Mouse (Mus musculus): ENCODE data around the gene Hmox1. TPM values are rescaled to one million over a fixed set of nuclear protein-coding genes. Genes with fewer than 3 reads are reported as not detected.

Gene Hmox1
- polyA plus RNA-seq, 1 experiment from 2014 or later = 21.9 TPM

GRCm38 (mm10) chr8:75084382-75085064 lies 8.9 kb upstream of the Hmox1 start:
- H3K4me3 ChIP-seq (ENCODE audit: low read length) = no peak overlapping the region
- WGBS = 68% methylated on average over 3 of the region's 3 CpGs
- peak overlapping the region; percentile 49; the same call in 1 of the 2 replicates for H3K4me2 ChIP-seq (ENCODE audit: low read depth, low read length)

GRCm38 (mm10) chr8:75086002-75086401 lies 7.4 kb upstream of the Hmox1 start:
- no peak overlapping the region for H3K4me2 ChIP-seq (ENCODE audit: low read depth, low read length)
- H3K4me1 ChIP-seq (ENCODE audit: control insufficient read depth, insufficient read depth, low read length) = peaks cover 11% of the 10 kb centered on the region
- no peaks in the 10 kb centered on the region for H3K9me3 ChIP-seq (ENCODE audit: control insufficient read depth, low read length)
- WGBS = 77% methylated on average over 2 of the region's 2 CpGs
- H3K9ac ChIP-seq (ENCODE audit: low read depth, low read length) = no peak overlapping the region
- H3K27me3 ChIP-seq (replicated peaks; ENCODE audit: control insufficient read depth, insufficient read depth, low read length) = no peaks in the 10 kb centered on the region
- no peaks in the 10 kb centered on the region for H3K36me3 ChIP-seq (ENCODE audit: control insufficient read depth, insufficient read depth, low read length)
- H3K4me3 ChIP-seq (ENCODE audit: low read length) = no peak overlapping the region
- no peak overlapping the region for H3K27ac ChIP-seq (ENCODE audit: low read length)
- ATAC-seq = no peak

More at GRCm38 (mm10) chr8:75084382-75085064, 8.9 kb upstream of the Hmox1 start:
- ATAC-seq = no peak
- Histone ChIP-seq H3K9me3 (ENCODE audit: control insufficient read depth, low read length) (no peaks in the 10 kb centered on the region), H3K36me3 (ENCODE audit: control insufficient read depth, insufficient read depth, low read length) (no peaks in the 10 kb centered on the region), H3K4me1 (ENCODE audit: control insufficient read depth, insufficient read depth, low read length) (peaks cover 4% of the 10 kb centered on the region), H3K9ac (ENCODE audit: low read depth, low read length) (no peak overlapping the region), H3K27ac (ENCODE audit: low read length) (peak overlapping the region; percentile 37; the same call in 1 of the 2 replicates), H3K27me3 (replicated peaks; ENCODE audit: control insufficient read depth, insufficient read depth, low read length) (no peaks in the 10 kb centered on the region)

GRCm38 (mm10) chr8:75087127-75087526 lies 6.3 kb upstream of the Hmox1 start:
- Histone ChIP-seq H3K9me3 (ENCODE audit: control insufficient read depth, low read length) (no peaks in the 10 kb centered on the region), H3K27me3 (replicated peaks; ENCODE audit: control insufficient read depth, insufficient read depth, low read length) (no peaks in the 10 kb centered on the region), H3K4me2 (ENCODE audit: low read depth, low read length) (no peak overlapping the region), H3K4me1 (ENCODE audit: control insufficient read depth, insufficient read depth, low read length) (peaks cover 11% of the 10 kb centered on the region), H3K27ac (ENCODE audit: low read length) (no peak overlapping the region), H3K4me3 (ENCODE audit: low read length) (no peak overlapping the region), H3K9ac (ENCODE audit: low read depth, low read length) (no peak overlapping the region), H3K36me3 (ENCODE audit: control insufficient read depth, insufficient read depth, low read length) (no peaks in the 10 kb centered on the region)
- ATAC-seq = no peak

GRCm38 (mm10) chr8:75088989-75089881 lies 4.2 kb upstream of the Hmox1 start:
- 10% methylated on average over 6 of the region's 6 CpGs for WGBS

GRCm38 (mm10) chr8:75090781-75091365 lies 2.5 kb upstream of the Hmox1 start:
- Histone ChIP-seq H3K27ac (ENCODE audit: low read length) (no peak overlapping the region), H3K9ac (ENCODE audit: low read depth, low read length) (no peak overlapping the region), H3K4me2 (ENCODE audit: low read depth, low read length) (no peak overlapping the region), H3K27me3 (replicated peaks; ENCODE audit: control insufficient read depth, insufficient read depth, low read length) (no peaks in the 10 kb centered on the region), H3K36me3 (ENCODE audit: control insufficient read depth, insufficient read depth, low read length) (no peaks in the 10 kb centered on the region), H3K9me3 (ENCODE audit: control insufficient read depth, low read length) (no peaks in the 10 kb centered on the region), H3K4me1 (ENCODE audit: control insufficient read depth, insufficient read depth, low read length) (peaks cover 16% of the 10 kb centered on the region), H3K4me3 (ENCODE audit: low read length) (no peak overlapping the region)
- no peak for ATAC-seq
- WGBS = 82% methylated on average over 4 of the region's 4 CpGs

More at GRCm38 (mm10) chr8:75088989-75089881, 4.2 kb upstream of the Hmox1 start:
- peak; percentile 45 for ATAC-seq
- Histone ChIP-seq H3K4me2 (ENCODE audit: low read depth, low read length) (peak overlapping the region; percentile 26), H3K9me3 (ENCODE audit: control insufficient read depth, low read length) (no peaks in the 10 kb centered on the region), H3K27me3 (replicated peaks; ENCODE audit: control insufficient read depth, insufficient read depth, low read length) (no peaks in the 10 kb centered on the region), H3K4me3 (ENCODE audit: low read length) (0 out of 2 replicates have a peak overlapping the region, but pooled peaks have one; percentile 2), H3K36me3 (ENCODE audit: control insufficient read depth, insufficient read depth, low read length) (no peaks in the 10 kb centered on the region), H3K9ac (ENCODE audit: low read depth, low read length) (peak overlapping the region; percentile 41), H3K4me1 (ENCODE audit: control insufficient read depth, insufficient read depth, low read length) (peaks cover 16% of the 10 kb centered on the region), H3K27ac (ENCODE audit: low read length) (peak overlapping the region; percentile 61)

GRCm38 (mm10) chr8:75102956-75103355 lies 9.5 kb downstream of the Hmox1 start:
- H3K4me2 ChIP-seq (ENCODE audit: low read depth, low read length) = no peak overlapping the region
- no peaks in the 10 kb centered on the region for H3K27me3 ChIP-seq (replicated peaks; ENCODE audit: control insufficient read depth, insufficient read depth, low read length)
- no peaks in the 10 kb centered on the region for H3K36me3 ChIP-seq (ENCODE audit: control insufficient read depth, insufficient read depth, low read length)
- WGBS = 81% methylated on average over 4 of the region's 4 CpGs
- H3K4me1 ChIP-seq (ENCODE audit: control insufficient read depth, insufficient read depth, low read length) = no peaks in the 10 kb centered on the region
- H3K4me3 ChIP-seq (ENCODE audit: low read length) = no peak overlapping the region
- no peak for ATAC-seq
- H3K27ac ChIP-seq (ENCODE audit: low read length) = no peak overlapping the region
- H3K9ac ChIP-seq (ENCODE audit: low read depth, low read length) = no peak overlapping the region
- H3K9me3 ChIP-seq (ENCODE audit: control insufficient read depth, low read length) = no peaks in the 10 kb centered on the region

- WGBS = 52% methylated on average over 8 of the region's 8 CpGs
- Histone ChIP-seq H3K4me1 (ENCODE audit: control insufficient read depth, insufficient read depth, low read length) (no peaks in the 10 kb centered on the region), H3K9me3 (ENCODE audit: control insufficient read depth, low read length) (no peaks in the 10 kb centered on the region), H3K27me3 (replicated peaks; ENCODE audit: control insufficient read depth, insufficient read depth, low read length) (no peaks in the 10 kb centered on the region), H3K4me3 (ENCODE audit: low read length) (no peak overlapping the region), H3K36me3 (ENCODE audit: control insufficient read depth, insufficient read depth, low read length) (no peaks in the 10 kb centered on the region), H3K27ac (ENCODE audit: low read length) (no peak overlapping the region), H3K9ac (ENCODE audit: low read depth, low read length) (no peak overlapping the region), H3K4me2 (ENCODE audit: low read depth, low read length) (no peak overlapping the region)
- no peak for ATAC-seq
Measured at GRCm38 (mm10) chr8:75103376-75103878, 10.0 kb downstream of the Hmox1 start.

GRCm38 (mm10) chr8:75108527-75109235 lies 15.3 kb downstream of the Hmox1 start:
- Histone ChIP-seq H3K4me3 (ENCODE audit: low read length) (peak overlapping the region; percentile 86), H3K36me3 (ENCODE audit: control insufficient read depth, insufficient read depth, low read length) (peaks cover 8% of the 10 kb centered on the region), H3K27ac (ENCODE audit: low read length) (peak overlapping the region; percentile 79), H3K4me1 (ENCODE audit: control insufficient read depth, insufficient read depth, low read length) (peaks cover 8% of the 10 kb centered on the region), H3K9me3 (ENCODE audit: control insufficient read depth, low read length) (no peaks in the 10 kb centered on the region), H3K4me2 (ENCODE audit: low read depth, low read length) (peak overlapping the region; percentile 71), H3K27me3 (replicated peaks; ENCODE audit: control insufficient read depth, insufficient read depth, low read length) (no peaks in the 10 kb centered on the region), H3K9ac (ENCODE audit: low read depth, low read length) (peak overlapping the region; percentile 79)
- peak; percentile 84 for ATAC-seq
- under 1% methylated on average over 9 of the region's 9 CpGs for WGBS

All from intestine, embryonic 16.5 days (tissue).